Mouse (Mus musculus): ENCODE data around the gene Cdk14. TPM values are rescaled to one million over a fixed set of nuclear protein-coding genes. Genes with fewer than 3 reads are reported as not detected.

Cdk14 gene
- polyA plus RNA-seq, 2 experiments: 14.5 to 27.6 TPM

DNA sequence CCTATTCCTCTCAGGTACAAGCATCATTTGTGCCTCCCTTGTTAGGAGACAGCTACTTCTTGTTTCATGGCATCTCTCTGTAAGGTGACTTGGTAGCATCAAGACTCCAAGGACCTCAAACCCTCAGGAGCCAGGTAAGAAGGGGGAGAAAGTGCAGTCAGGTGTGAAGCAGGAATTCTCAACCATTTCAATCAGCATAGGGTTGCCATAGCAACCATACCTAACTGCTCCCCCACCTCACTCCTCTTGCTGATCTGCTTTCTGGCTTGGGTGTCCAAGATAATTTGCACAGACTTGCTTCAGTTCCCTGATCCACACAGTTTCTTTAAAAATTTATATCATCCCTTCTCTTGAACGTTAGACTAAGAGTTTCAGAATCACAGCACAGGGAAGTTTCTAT, 595.9 kb downstream of the Cdk14 start:
- 61% methylated on average over 1 of the region's 1 CpGs for WGBS
- ATAC-seq (ENCODE audit: low FRiP score, low read depth): no peak
- H3K27ac ChIP-seq (replicated peaks; ENCODE audit: low read depth, low read length): no peak overlapping the region

DNA sequence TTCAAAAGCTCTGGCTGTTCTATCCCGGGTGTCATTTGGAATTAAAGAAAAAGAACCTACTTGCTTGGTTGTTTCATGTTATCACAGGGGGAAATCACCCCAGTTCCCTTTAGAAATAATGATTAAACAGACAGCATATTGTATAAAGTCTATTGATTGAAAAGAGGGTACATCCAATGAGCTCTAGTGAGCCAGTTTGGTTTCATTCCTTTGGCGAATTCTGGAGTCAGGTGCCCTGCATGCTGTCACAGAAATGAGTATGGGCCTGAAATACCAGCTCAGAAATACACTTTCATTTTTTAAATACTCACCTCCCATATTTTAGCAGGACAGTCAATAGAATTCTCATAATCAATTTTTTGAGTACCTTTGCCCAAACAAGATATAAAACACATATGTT, 598.1 kb downstream of the Cdk14 start:
- H3K4me2 ChIP-seq (replicated peaks; ENCODE audit: low read depth, low read length, severe bottlenecking): no peak overlapping the region
- ATAC-seq (ENCODE audit: low FRiP score, low read depth) (no peak), DNase-seq (ENCODE audit: low spot score) (no peak)
- no peaks in the 10 kb centered on the region for H3K36me3 ChIP-seq (ENCODE audit: control insufficient read depth, insufficient read depth, low read length)
- no peak for TF ChIP-seq POLR2A (IDR thresholded peaks at IDR 0.05; ENCODE audit: borderline replicate concordance, extremely low read depth, insufficient read depth, insufficient read length)
- WGBS: 52% methylated on average over 2 of the region's 2 CpGs
- no peaks in the 10 kb centered on the region for H3K27me3 ChIP-seq (ENCODE audit: control insufficient read depth, insufficient read depth, low read length)
- no peak overlapping the region for H3K9ac ChIP-seq (ENCODE audit: low read depth, low read length, severe bottlenecking)
- H3K27ac ChIP-seq (replicated peaks; ENCODE audit: low read depth, low read length): no peak overlapping the region
- H3K4me1 ChIP-seq (ENCODE audit: control insufficient read depth, insufficient read depth, low read length): peaks cover 12% of the 10 kb centered on the region
- no peak overlapping the region for H3K4me3 ChIP-seq (replicated peaks; ENCODE audit: low read length)
- no peaks in the 10 kb centered on the region for H3K9me3 ChIP-seq (ENCODE audit: control insufficient read depth, low read length)

More for the DNA sequence above, 595.9 kb downstream of the Cdk14 start:
- no peak for DNase-seq (ENCODE audit: low spot score)
- no peak overlapping the region for H3K9ac ChIP-seq (ENCODE audit: low read depth, low read length, severe bottlenecking)
- H3K36me3 ChIP-seq (ENCODE audit: control insufficient read depth, insufficient read depth, low read length): no peaks in the 10 kb centered on the region
- no peaks in the 10 kb centered on the region for H3K9me3 ChIP-seq (ENCODE audit: control insufficient read depth, low read length)
- TF ChIP-seq POLR2A (IDR thresholded peaks at IDR 0.05; ENCODE audit: borderline replicate concordance, extremely low read depth, insufficient read depth, insufficient read length): no peak
- no peak overlapping the region for H3K4me2 ChIP-seq (replicated peaks; ENCODE audit: low read depth, low read length, severe bottlenecking)
- peaks cover 12% of the 10 kb centered on the region for H3K4me1 ChIP-seq (ENCODE audit: control insufficient read depth, insufficient read depth, low read length)
- H3K27me3 ChIP-seq (ENCODE audit: control insufficient read depth, insufficient read depth, low read length): no peaks in the 10 kb centered on the region
- no peak overlapping the region for H3K4me3 ChIP-seq (replicated peaks; ENCODE audit: low read length)

DNA sequence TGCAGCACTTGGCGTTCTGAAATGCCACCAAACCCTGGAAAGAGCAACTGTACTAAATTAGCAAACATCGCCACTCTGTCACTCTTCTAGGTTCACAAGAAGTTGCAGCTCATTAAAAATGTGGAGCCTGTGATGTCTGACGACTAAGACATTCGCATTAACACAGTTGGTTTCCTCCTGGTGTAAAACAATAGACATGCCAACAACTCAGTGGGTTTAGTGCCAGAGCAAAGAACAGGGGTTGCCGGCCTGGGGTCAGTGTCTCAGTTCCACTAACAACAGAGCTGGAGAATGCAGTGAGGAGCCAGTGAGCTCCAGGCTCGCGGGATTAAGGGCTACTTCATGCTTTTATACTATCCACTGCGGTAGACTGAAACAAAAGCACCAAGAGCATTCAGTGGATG, 598.7 kb downstream of the Cdk14 start:
- 13% methylated on average over 8 of the region's 8 CpGs for WGBS
- Histone ChIP-seq H3K9ac (ENCODE audit: low read depth, low read length, severe bottlenecking) (no peak overlapping the region), H3K4me2 (replicated peaks; ENCODE audit: low read depth, low read length, severe bottlenecking) (no peak overlapping the region), H3K36me3 (ENCODE audit: control insufficient read depth, insufficient read depth, low read length) (no peaks in the 10 kb centered on the region), H3K4me3 (replicated peaks; ENCODE audit: low read length) (no peak overlapping the region), H3K27me3 (ENCODE audit: control insufficient read depth, insufficient read depth, low read length) (no peaks in the 10 kb centered on the region), H3K4me1 (ENCODE audit: control insufficient read depth, insufficient read depth, low read length) (peaks cover 12% of the 10 kb centered on the region), H3K27ac (replicated peaks; ENCODE audit: low read depth, low read length) (no peak overlapping the region), H3K9me3 (ENCODE audit: control insufficient read depth, low read length) (no peaks in the 10 kb centered on the region)
- DNase-seq (ENCODE audit: low spot score) (no peak), ATAC-seq (ENCODE audit: low FRiP score, low read depth) (no peak)
- TF ChIP-seq POLR2A (IDR thresholded peaks at IDR 0.05; ENCODE audit: borderline replicate concordance, extremely low read depth, insufficient read depth, insufficient read length): no peak

DNA sequence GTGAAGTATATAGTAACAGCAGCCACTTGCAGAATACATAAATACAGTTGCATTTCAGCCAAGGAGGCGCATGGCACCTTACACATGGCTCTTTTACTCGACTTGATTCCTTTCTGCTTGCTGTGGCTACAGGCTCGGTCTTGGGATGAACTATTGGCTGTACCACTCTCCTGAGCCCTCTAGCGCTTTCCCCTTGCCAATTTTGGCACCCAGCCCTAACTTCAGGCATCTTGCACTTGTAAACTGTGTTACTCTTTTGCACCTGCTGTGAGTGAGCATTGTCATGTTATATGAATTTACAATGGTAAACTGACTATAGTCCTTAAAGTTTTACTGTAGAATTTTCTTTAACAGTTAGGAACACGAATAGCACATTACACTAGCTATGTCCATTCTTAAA, 603.1 kb downstream of the Cdk14 start:
- H3K27me3 ChIP-seq (ENCODE audit: control insufficient read depth, insufficient read depth, low read length): no peaks in the 10 kb centered on the region
- H3K36me3 ChIP-seq (ENCODE audit: control insufficient read depth, insufficient read depth, low read length): no peaks in the 10 kb centered on the region
- H3K4me2 ChIP-seq (replicated peaks; ENCODE audit: low read depth, low read length, severe bottlenecking): no peak overlapping the region
- WGBS: 70% methylated on average over 5 of the region's 5 CpGs
- H3K9ac ChIP-seq (ENCODE audit: low read depth, low read length, severe bottlenecking): no peak overlapping the region
- H3K9me3 ChIP-seq (ENCODE audit: control insufficient read depth, low read length): no peaks in the 10 kb centered on the region
- DNase-seq (ENCODE audit: low spot score) (no peak), ATAC-seq (ENCODE audit: low FRiP score, low read depth) (no peak)
- H3K4me1 ChIP-seq (ENCODE audit: control insufficient read depth, insufficient read depth, low read length): peaks cover 16% of the 10 kb centered on the region
- TF ChIP-seq POLR2A (IDR thresholded peaks at IDR 0.05; ENCODE audit: borderline replicate concordance, extremely low read depth, insufficient read depth, insufficient read length): no peak
- H3K4me3 ChIP-seq (replicated peaks; ENCODE audit: low read length): no peak overlapping the region
- H3K27ac ChIP-seq (replicated peaks; ENCODE audit: low read depth, low read length): no peak overlapping the region

DNA sequence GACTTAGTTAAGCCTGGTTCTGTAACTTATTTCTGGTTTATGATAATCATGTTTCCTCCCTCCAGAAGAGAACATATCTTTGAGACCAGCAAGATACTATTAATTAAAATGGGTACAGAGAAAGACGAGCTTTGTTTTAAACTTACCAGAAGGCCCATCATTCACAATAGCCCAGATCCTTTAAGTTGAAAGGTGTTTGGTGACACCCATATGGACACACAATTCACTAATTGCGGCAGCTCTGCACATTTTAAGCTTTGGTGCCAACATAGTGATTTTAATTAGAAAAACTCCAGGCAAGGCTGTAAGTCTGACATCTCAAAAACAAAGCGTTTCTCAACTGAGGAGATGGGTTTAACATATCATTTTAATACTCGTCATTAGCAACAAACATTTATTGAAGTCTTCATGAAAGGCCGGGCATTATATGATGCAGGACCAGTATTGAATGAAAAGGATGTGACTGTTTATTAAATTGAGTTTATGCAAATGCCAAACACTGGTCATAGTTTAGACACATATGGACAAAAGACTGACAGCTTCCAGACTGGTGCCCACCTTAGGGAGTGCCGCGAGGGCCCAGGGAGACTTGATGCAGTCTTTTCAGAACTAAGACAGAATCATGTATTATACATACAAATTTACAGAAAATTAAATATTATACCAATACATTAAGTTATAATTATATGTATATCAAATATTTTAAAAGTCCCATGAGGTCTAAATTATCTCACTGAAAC, 605.5 kb downstream of the Cdk14 start:
- H3K36me3 ChIP-seq (ENCODE audit: control insufficient read depth, insufficient read depth, low read length): no peaks in the 10 kb centered on the region
- H3K27ac ChIP-seq (replicated peaks; ENCODE audit: low read depth, low read length): no peak overlapping the region
- ATAC-seq (ENCODE audit: low FRiP score, low read depth) (no peak), DNase-seq (ENCODE audit: low spot score) (no peak)
- no peaks in the 10 kb centered on the region for H3K27me3 ChIP-seq (ENCODE audit: control insufficient read depth, insufficient read depth, low read length)
- no peak overlapping the region for H3K4me2 ChIP-seq (replicated peaks; ENCODE audit: low read depth, low read length, severe bottlenecking)
- no peak overlapping the region for H3K4me3 ChIP-seq (replicated peaks; ENCODE audit: low read length)
- peaks cover 3% of the 10 kb centered on the region; the same call in 1 of the 2 replicates for H3K4me1 ChIP-seq (ENCODE audit: control insufficient read depth, insufficient read depth, low read length)
- no peak overlapping the region for H3K9ac ChIP-seq (ENCODE audit: low read depth, low read length, severe bottlenecking)
- H3K9me3 ChIP-seq (ENCODE audit: control insufficient read depth, low read length): no peaks in the 10 kb centered on the region
- no peak for TF ChIP-seq POLR2A (IDR thresholded peaks at IDR 0.05; ENCODE audit: borderline replicate concordance, extremely low read depth, insufficient read depth, insufficient read length)
- WGBS: 77% methylated on average over 7 of the region's 7 CpGs

All from limb, embryonic 14.5 days (tissue).